Mouse (Mus musculus) stomach, embryonic 14.5 days (tissue): ENCODE data around the gene Apba2. TPM values are rescaled to one million over a fixed set of nuclear protein-coding genes. Genes with fewer than 3 reads are reported as not detected.

Source experiments
- ATAC-seq: fragments of 200-750 bp; cut with Nextera tagmentation; 2 replicates; pipeline ENCODE4 v1.8.0; 2017; ENCODE audit warnings: low read depth, moderate TSS enrichment; ENCODE audit not compliant: insufficient number of reproducible peaks, insufficient read depth, low FRiP score
- H3K27ac ChIP-seq: fragments of 300-500 bp; sonication (generic); 2 replicates; pipeline ENCODE4 v1.5.1; 2014; ENCODE audit warnings: mild to moderate bottlenecking, low read length, moderate library complexity, mixed read lengths
- H3K27me3 ChIP-seq: fragments of 300-500 bp; sonication (generic); 2 replicates; pipeline ENCODE4 v1.6.1; 2014; ENCODE audit warnings: low read length, control low read depth, mixed read lengths; ENCODE audit not compliant: control insufficient read depth, insufficient read depth
- H3K36me3 ChIP-seq: fragments of 300-500 bp; sonication (generic); 2 replicates; pipeline ENCODE4 v1.6.1; 2014; ENCODE audit warnings: mild to moderate bottlenecking, control low read depth, low read length, moderate library complexity, mixed read lengths; ENCODE audit not compliant: control insufficient read depth, insufficient read depth
- H3K4me1 ChIP-seq: fragments of 300-500 bp; sonication (generic); 2 replicates; pipeline ENCODE4 v1.6.1; 2014; ENCODE audit warnings: low read length, control low read depth, mixed read lengths; ENCODE audit not compliant: control insufficient read depth, insufficient read depth
- H3K4me2 ChIP-seq: fragments of 300-500 bp; sonication (generic); replicated peaks from 2 replicates; pipeline ENCODE4 v1.6.1; 2014; ENCODE audit warnings: low read depth, low read length, control low read depth
- H3K4me3 ChIP-seq: fragments of 300-500 bp; sonication (generic); 2 replicates; pipeline ENCODE4 v1.5.1; 2014; ENCODE audit warnings: low read depth, low read length, control low read depth
- H3K9ac ChIP-seq: fragments of 300-500 bp; sonication (generic); replicated peaks from 2 replicates; pipeline ENCODE4 v1.6.1; 2014; ENCODE audit warnings: low read depth, mild to moderate bottlenecking, control low read depth, low read length, moderate library complexity, mixed read lengths
- H3K9me3 ChIP-seq: fragments of 300-500 bp; sonication (generic); 2 replicates; pipeline ENCODE4 v1.6.1; 2016; ENCODE audit warnings: low read depth, low read length, control low read depth; ENCODE audit not compliant: control insufficient read depth
- WGBS: fragments of 180-500 bp; shearing (Covaris S2); extraction: QIAGEN DNeasy Blood & Tissue Kit; methylation state at CpG from one replicate; pipeline ENCODE4 v1.1.7; 2014; 5-methylcytosine and 5-hydroxymethylcytosine counted together
- polyA plus RNA-seq: library from polyadenylated mRNA; unstranded; fragments of >200 nt; fragmentation: Nextera tagmentation; extraction: Ambion mirVana; gene quantifications from 2 replicates; pipeline ENCODE4 v1.2.1, GENCODE M21; 2014

Gene Apba2
- polyA plus RNA-seq, 1 experiment from 2014 or later: 7.6 TPM

- no peak for ATAC-seq
- Histone ChIP-seq H3K4me2 (no peak overlapping the region), H3K4me3 (no peak overlapping the region), H3K27ac (no peak overlapping the region), H3K36me3 (no peaks in the 10 kb centered on the region), H3K9me3 (no peaks in the 10 kb centered on the region), H3K27me3 (no peaks in the 10 kb centered on the region), H3K9ac (no peak overlapping the region), H3K4me1 (no peaks in the 10 kb centered on the region)
- 67% methylated on average over 8 of the region's 8 CpGs for WGBS
Observed at GRCm38 (mm10) chr7:64627972-64628655, 126.6 kb downstream of the Apba2 start.

- Histone ChIP-seq H3K4me3 (no peak overlapping the region), H3K9me3 (no peaks in the 10 kb centered on the region), H3K36me3 (no peaks in the 10 kb centered on the region), H3K4me2 (no peak overlapping the region), H3K4me1 (no peaks in the 10 kb centered on the region), H3K27ac (no peak overlapping the region), H3K9ac (no peak overlapping the region), H3K27me3 (no peaks in the 10 kb centered on the region)
- no peak for ATAC-seq
- WGBS: 83% methylated on average over 6 of the region's 6 CpGs
Observed at GRCm38 (mm10) chr7:64630697-64631096, 129.2 kb downstream of the Apba2 start.

GRCm38 (mm10) chr7:64631131-64631530 is 129.6 kb downstream of the Apba2 start:
- H3K9me3 ChIP-seq: no peaks in the 10 kb centered on the region
- H3K9ac ChIP-seq: no peak overlapping the region
- H3K4me2 ChIP-seq: no peak overlapping the region
- H3K36me3 ChIP-seq: no peaks in the 10 kb centered on the region
- H3K27me3 ChIP-seq: no peaks in the 10 kb centered on the region
- no peak overlapping the region for H3K27ac ChIP-seq
- 77% methylated on average over 6 of the region's 6 CpGs for WGBS
- H3K4me3 ChIP-seq: no peak overlapping the region
- no peaks in the 10 kb centered on the region for H3K4me1 ChIP-seq
- no peak for ATAC-seq

GRCm38 (mm10) chr7:64631781-64632351 is 130.4 kb downstream of the Apba2 start:
- ATAC-seq: no peak

GRCm38 (mm10) chr7:64633182-64633581 is 131.7 kb downstream of the Apba2 start:
- Histone ChIP-seq H3K36me3 (no peaks in the 10 kb centered on the region), H3K9ac (no peak overlapping the region), H3K4me1 (no peaks in the 10 kb centered on the region), H3K4me3 (no peak overlapping the region), H3K4me2 (no peak overlapping the region), H3K27me3 (no peaks in the 10 kb centered on the region), H3K27ac (peak overlapping the region; percentile 27; the same call in 1 of the 2 replicates), H3K9me3 (no peaks in the 10 kb centered on the region)
- WGBS: 56% methylated on average over 4 of the region's 4 CpGs
- ATAC-seq: peak; percentile 71

More at GRCm38 (mm10) chr7:64631781-64632351, 130.4 kb downstream of the Apba2 start:
- Histone ChIP-seq H3K27ac (no peak overlapping the region), H3K4me2 (no peak overlapping the region), H3K27me3 (no peaks in the 10 kb centered on the region), H3K36me3 (no peaks in the 10 kb centered on the region), H3K4me1 (no peaks in the 10 kb centered on the region), H3K9ac (no peak overlapping the region), H3K9me3 (no peaks in the 10 kb centered on the region), H3K4me3 (no peak overlapping the region)
- WGBS: 73% methylated on average over 6 of the region's 6 CpGs

GRCm38 (mm10) chr7:64633916-64634315 is 132.4 kb downstream of the Apba2 start:
- Histone ChIP-seq H3K36me3 (no peaks in the 10 kb centered on the region), H3K9me3 (no peaks in the 10 kb centered on the region), H3K4me1 (no peaks in the 10 kb centered on the region), H3K4me3 (no peak overlapping the region), H3K9ac (no peak overlapping the region), H3K27me3 (no peaks in the 10 kb centered on the region), H3K27ac (no peak overlapping the region), H3K4me2 (no peak overlapping the region)
- ATAC-seq: no peak
- WGBS: 64% methylated on average over 5 of the region's 5 CpGs

GRCm38 (mm10) chr7:64634482-64634881 is 133.0 kb downstream of the Apba2 start:
- H3K36me3 ChIP-seq: no peaks in the 10 kb centered on the region
- no peak overlapping the region for H3K4me2 ChIP-seq
- no peaks in the 10 kb centered on the region for H3K9me3 ChIP-seq
- H3K27me3 ChIP-seq: no peaks in the 10 kb centered on the region
- H3K27ac ChIP-seq: no peak overlapping the region
- H3K4me1 ChIP-seq: no peaks in the 10 kb centered on the region
- no peak overlapping the region for H3K4me3 ChIP-seq
- H3K9ac ChIP-seq: no peak overlapping the region
- ATAC-seq: no peak

GRCm38 (mm10) chr7:64638922-64639321 is 137.4 kb downstream of the Apba2 start:
- H3K4me3 ChIP-seq: no peak overlapping the region
- H3K4me1 ChIP-seq: no peaks in the 10 kb centered on the region
- H3K27me3 ChIP-seq: no peaks in the 10 kb centered on the region
- H3K36me3 ChIP-seq: no peaks in the 10 kb centered on the region
- WGBS: 64% methylated on average over 4 of the region's 4 CpGs
- H3K9me3 ChIP-seq: no peaks in the 10 kb centered on the region
- no peak for ATAC-seq
- H3K4me2 ChIP-seq: no peak overlapping the region
- no peak overlapping the region for H3K27ac ChIP-seq
- no peak overlapping the region for H3K9ac ChIP-seq

- ATAC-seq: no peak
- Histone ChIP-seq H3K9me3 (no peaks in the 10 kb centered on the region), H3K9ac (no peak overlapping the region), H3K4me2 (no peak overlapping the region), H3K36me3 (no peaks in the 10 kb centered on the region), H3K27ac (no peak overlapping the region), H3K4me3 (no peak overlapping the region), H3K4me1 (no peaks in the 10 kb centered on the region), H3K27me3 (no peaks in the 10 kb centered on the region)
- WGBS: 90% methylated on average over 3 of the region's 3 CpGs
Observed at GRCm38 (mm10) chr7:64640651-64641050, 139.1 kb downstream of the Apba2 start.
